Mouse (Mus musculus) urinary bladder, postnatal 10 days (tissue): ENCODE measurements around the gene Lhfp.
A peak's percentile ranks its signal among the peaks of the same experiment; 100 is the strongest.

Experiments used
- DNase-seq: peaks from one replicate; pipeline ENCODE4 v3.0.0; 2022; ENCODE audit warnings: low spot score

The Lhfp gene

GRCm38 (mm10) chr3:53041411-53042239 is at the start of gene Lhfp:
Lhfp (plus strand) TSS chr3:53041528.
- DNase-seq = peak; percentile 20

GRCm38 (mm10) chr3:52993296-52993695 is 48.0 kb upstream of the Lhfp start:
- DNase-seq = no peak

GRCm38 (mm10) chr3:52994666-52995065 is 46.7 kb upstream of the Lhfp start:
- DNase-seq = no peak

- no peak for DNase-seq
These were observed 44.7 kb upstream of the Lhfp start for GRCm38 (mm10) chr3:52996635-52997034.

GRCm38 (mm10) chr3:52997381-52997780 is 43.9 kb upstream of the Lhfp start:
- DNase-seq = no peak

- no peak for DNase-seq
These were observed 42.1 kb upstream of the Lhfp start for GRCm38 (mm10) chr3:52999016-52999744.

GRCm38 (mm10) chr3:52999996-53000395 is 41.3 kb upstream of the Lhfp start:
- DNase-seq = no peak

GRCm38 (mm10) chr3:53002076-53002475 is 39.3 kb upstream of the Lhfp start:
- no peak for DNase-seq

- DNase-seq = no peak
These were observed 36.8 kb upstream of the Lhfp start for GRCm38 (mm10) chr3:53004406-53005114.

- no peak for DNase-seq
These were observed 33.9 kb upstream of the Lhfp start for GRCm38 (mm10) chr3:53007411-53007810.

- peak; percentile 34 for DNase-seq
These were observed 24.6 kb upstream of the Lhfp start, which contains the start of gene Cog6 for GRCm38 (mm10) chr3:53016436-53017340. Cog6 (minus strand) TSS chr3:53017237.

- DNase-seq = no peak
These were observed 14.0 kb upstream of the Lhfp start for GRCm38 (mm10) chr3:53027333-53027732.

- no peak for DNase-seq
These were observed 12.3 kb upstream of the Lhfp start for GRCm38 (mm10) chr3:53029046-53029445.

- no peak for DNase-seq
These were observed 9.7 kb upstream of the Lhfp start for GRCm38 (mm10) chr3:53031586-53031985.

GRCm38 (mm10) chr3:53032432-53032831 is 8.9 kb upstream of the Lhfp start:
- DNase-seq = no peak

- no peak for DNase-seq
These were observed 7.9 kb upstream of the Lhfp start for GRCm38 (mm10) chr3:53033448-53033847.

GRCm38 (mm10) chr3:53036076-53036475 is 5.3 kb upstream of the Lhfp start:
- no peak for DNase-seq

- no peak for DNase-seq
These were observed 4.4 kb upstream of the Lhfp start for GRCm38 (mm10) chr3:53036941-53037340.

- no peak for DNase-seq
These were observed 2.4 kb upstream of the Lhfp start for GRCm38 (mm10) chr3:53038913-53039312.

- DNase-seq = no peak
These were observed 1.6 kb upstream of the Lhfp start for GRCm38 (mm10) chr3:53039746-53040145.

GRCm38 (mm10) chr3:53040593-53041410 is 526 bp upstream of the Lhfp start:
- DNase-seq = no peak
